Mouse (Mus musculus): Measurements from ENCODE around the gene Adamts8. TPM values are rescaled to one million over a fixed set of nuclear protein-coding genes. Genes with fewer than 3 reads are reported as not detected.

The Adamts8 gene
- 1 to 10 TPM; 3.3 to 5.4 (median 4.7) TPM for total RNA-seq (2022)

GRCm38 (mm10) chr9:30942512-30943313, at the start of gene Adamts8:
Adamts8 (plus strand) TSS chr9:30942562.
- no peak for DNase-seq (ENCODE audit: low spot score in 2 of 2)

GRCm38 (mm10) chr9:30895618-30896017, 46.7 kb upstream of the Adamts8 start:
- DNase-seq (ENCODE audit: low spot score in 2 of 2), result no peak

GRCm38 (mm10) chr9:30896752-30897151, 45.6 kb upstream of the Adamts8 start:
- DNase-seq (ENCODE audit: low spot score in 2 of 2), result peak in 1 of 2 experiments; percentile 41

GRCm38 (mm10) chr9:30897169-30897568, 45.2 kb upstream of the Adamts8 start:
- no peak for DNase-seq (ENCODE audit: low spot score in 2 of 2)

- no peak for DNase-seq (ENCODE audit: low spot score in 2 of 2)
Measured at GRCm38 (mm10) chr9:30902152-30902551, 40.2 kb upstream of the Adamts8 start.

GRCm38 (mm10) chr9:30902641-30903040, 39.7 kb upstream of the Adamts8 start:
- DNase-seq (ENCODE audit: low spot score in 2 of 2), result no peak

- DNase-seq (ENCODE audit: low spot score in 2 of 2), result no peak
Measured at GRCm38 (mm10) chr9:30903266-30903665, 39.1 kb upstream of the Adamts8 start.

- DNase-seq (ENCODE audit: low spot score in 2 of 2), result no peak
Measured at GRCm38 (mm10) chr9:30905861-30906260, 36.5 kb upstream of the Adamts8 start.

GRCm38 (mm10) chr9:30906426-30906825, 35.9 kb upstream of the Adamts8 start:
- DNase-seq (ENCODE audit: low spot score in 2 of 2), result no peak

GRCm38 (mm10) chr9:30907677-30908295, 34.6 kb upstream of the Adamts8 start:
- no peak for DNase-seq (ENCODE audit: low spot score in 2 of 2)

- no peak for DNase-seq (ENCODE audit: low spot score in 2 of 2)
Measured at GRCm38 (mm10) chr9:30908296-30908690, 34.1 kb upstream of the Adamts8 start.

- no peak for DNase-seq (ENCODE audit: low spot score in 2 of 2)
Measured at GRCm38 (mm10) chr9:30908973-30909372, 33.4 kb upstream of the Adamts8 start.

- no peak for DNase-seq (ENCODE audit: low spot score in 2 of 2)
Measured at GRCm38 (mm10) chr9:30910491-30910890, 31.9 kb upstream of the Adamts8 start.

- no peak for DNase-seq (ENCODE audit: low spot score in 2 of 2)
Measured at GRCm38 (mm10) chr9:30912161-30912560, 30.2 kb upstream of the Adamts8 start.

- no peak for DNase-seq (ENCODE audit: low spot score in 2 of 2)
Measured at GRCm38 (mm10) chr9:30913429-30913828, 28.9 kb upstream of the Adamts8 start.

- DNase-seq (ENCODE audit: low spot score in 2 of 2), result no peak
Measured at GRCm38 (mm10) chr9:30914241-30914640, 28.1 kb upstream of the Adamts8 start.

GRCm38 (mm10) chr9:30916266-30916968, 25.9 kb upstream of the Adamts8 start:
- DNase-seq (ENCODE audit: low spot score in 2 of 2), result no peak

GRCm38 (mm10) chr9:30918466-30919356, 23.7 kb upstream of the Adamts8 start:
- no peak for DNase-seq (ENCODE audit: low spot score in 2 of 2)

GRCm38 (mm10) chr9:30919686-30920085, 22.7 kb upstream of the Adamts8 start:
- no peak for DNase-seq (ENCODE audit: low spot score in 2 of 2)

- DNase-seq (ENCODE audit: low spot score in 2 of 2), result no peak
Measured at GRCm38 (mm10) chr9:30920736-30921135, 21.6 kb upstream of the Adamts8 start.

Data from layer of hippocampus, adult 8-10 months (tissue).